Mouse (Mus musculus) embryonic fibroblast, embryonic 13.5 days (primary cell): ENCODE data around the gene Iffo2. TPM values are rescaled to one million over a fixed set of nuclear protein-coding genes. Genes with fewer than 3 reads are reported as not detected.
"Not testable (repeated sequence)": the region's sequence is repeated elsewhere in the genome, so short reads cannot be mapped to it uniquely, and the experiment has no call there.

Source experiments
- H3K27ac ChIP-seq: 2 replicates; pipeline ENCODE4 v1.5.1; 2012; ENCODE audit warnings: low read length, control low read depth, inconsistent platforms; ENCODE audit not compliant: insufficient read depth
- H3K4me1 ChIP-seq: 2 replicates; pipeline ENCODE4 v1.6.1; 2011; ENCODE audit warnings: low read length; ENCODE audit not compliant: control insufficient read depth, insufficient read depth
- H3K4me3 ChIP-seq: 2 replicates; pipeline ENCODE4 v1.5.1; 2011; ENCODE audit warnings: mild to moderate bottlenecking, control low read depth, low read length; ENCODE audit not compliant: insufficient read depth
- CTCF ChIP-seq: IDR thresholded peaks from 2 replicates; pipeline ENCODE4 v1.5.1; 2011; ENCODE audit warnings: mild to moderate bottlenecking, control low read depth, low read length, moderate library complexity, borderline replicate concordance; ENCODE audit not compliant: insufficient read depth
- POLR2A ChIP-seq: IDR thresholded peaks from 2 replicates; pipeline ENCODE4 v1.6.1; 2011; ENCODE audit warnings: low read depth, mild to moderate bottlenecking, control low read depth, low read length, moderate library complexity
- polyA plus RNA-seq: library from polyadenylated mRNA; stranded (reverse); fragments of >200 nt; gene quantifications from 2 replicates; pipeline ENCODE4 v1.2.4, GENCODE M21; 2011; ENCODE audit warnings: low read depth; ENCODE audit not compliant: missing spikeins, insufficient read length

Gene Iffo2
- 28.5 and 37.6 TPM in 2 replicates for polyA plus RNA-seq

GRCm38 (mm10) chr4:139530248-139530647 is at the start of gene Iffo2:
TSS of gene Iffo2 (plus strand) at chr4:139530548.
- not testable (repeated sequence) for H3K4me1 ChIP-seq, H3K4me3 ChIP-seq, H3K27ac ChIP-seq

- TF ChIP-seq CTCF, result no peak
- no peak for TF ChIP-seq POLR2A
- no peak overlapping the region for H3K4me3 ChIP-seq
- no peaks in the 10 kb centered on the region for H3K4me1 ChIP-seq
- no peak overlapping the region for H3K27ac ChIP-seq
These were observed 48.9 kb upstream of the Iffo2 start for GRCm38 (mm10) chr4:139481400-139481799.

- Histone ChIP-seq H3K4me1 (no peaks in the 10 kb centered on the region), H3K27ac (no peak overlapping the region), H3K4me3 (no peak overlapping the region)
- no peak for TF ChIP-seq CTCF
- no peak for TF ChIP-seq POLR2A
These were observed 46.8 kb upstream of the Iffo2 start for GRCm38 (mm10) chr4:139483461-139484105.

- H3K4me3 ChIP-seq, result no peak overlapping the region
- H3K27ac ChIP-seq, result no peak overlapping the region
- TF ChIP-seq CTCF (no peak), POLR2A (no peak)
- H3K4me1 ChIP-seq, result no peaks in the 10 kb centered on the region
These were observed 45.9 kb upstream of the Iffo2 start for GRCm38 (mm10) chr4:139484496-139484895.

- TF ChIP-seq POLR2A, result no peak
- TF ChIP-seq CTCF, result no peak
- Histone ChIP-seq H3K4me3 (no peak overlapping the region), H3K4me1 (no peaks in the 10 kb centered on the region), H3K27ac (no peak overlapping the region)
These were observed 43.3 kb upstream of the Iffo2 start for GRCm38 (mm10) chr4:139487085-139487484.

- no peak for TF ChIP-seq CTCF
- no peak for TF ChIP-seq POLR2A
- H3K4me1 ChIP-seq, result no peaks in the 10 kb centered on the region
These were observed 42.0 kb upstream of the Iffo2 start for GRCm38 (mm10) chr4:139488325-139488724.

GRCm38 (mm10) chr4:139489946-139490345 is 40.4 kb upstream of the Iffo2 start:
- H3K4me3 ChIP-seq, result no peak overlapping the region
- TF ChIP-seq POLR2A, result no peak
- TF ChIP-seq CTCF, result no peak

More at GRCm38 (mm10) chr4:139488325-139488724, 42.0 kb upstream of the Iffo2 start:
- no peak overlapping the region for H3K4me3 ChIP-seq
- H3K27ac ChIP-seq, result no peak overlapping the region

GRCm38 (mm10) chr4:139490413-139491055 is 39.8 kb upstream of the Iffo2 start:
- Histone ChIP-seq H3K4me3 (no peak overlapping the region), H3K4me1 (no peaks in the 10 kb centered on the region), H3K27ac (no peak overlapping the region)
- TF ChIP-seq POLR2A (no peak), CTCF (no peak)

More at GRCm38 (mm10) chr4:139489946-139490345, 40.4 kb upstream of the Iffo2 start:
- H3K4me1 ChIP-seq, result no peaks in the 10 kb centered on the region
- H3K27ac ChIP-seq, result no peak overlapping the region

GRCm38 (mm10) chr4:139491541-139492170 is 38.7 kb upstream of the Iffo2 start:
- no peak for TF ChIP-seq CTCF
- TF ChIP-seq POLR2A, result no peak
- no peak overlapping the region for H3K27ac ChIP-seq

GRCm38 (mm10) chr4:139492258-139492833 is 38.0 kb upstream of the Iffo2 start:
- Histone ChIP-seq H3K27ac (no peak overlapping the region), H3K4me1 (no peaks in the 10 kb centered on the region), H3K4me3 (no peak overlapping the region)
- no peak for TF ChIP-seq POLR2A
- no peak for TF ChIP-seq CTCF

More at GRCm38 (mm10) chr4:139491541-139492170, 38.7 kb upstream of the Iffo2 start:
- no peaks in the 10 kb centered on the region for H3K4me1 ChIP-seq
- no peak overlapping the region for H3K4me3 ChIP-seq
